28 mouse cellular contexts compared by ENCODE assay signal in genomic region chr10:121381280-121381679, GRCm38 (mm10). TPM values are rescaled to one million over a fixed set of nuclear protein-coding genes. Genes with fewer than 3 reads are reported as not detected.
DNase-seq lines count a peak whose midpoint lies in the region; ATAC-seq and TF ChIP-seq lines count a peak whose summit lies in the region.
"Had no signal": no experiment of that assay in that cellular context is flagged by ENCODE, and none has a peak within 500 bp of the region (broad histone marks: within the 10 kb centered on the region; RNA-seq: fewer than 3 reads in every experiment).

No protein-coding gene starts in this region.

- peak; percentile 75 for ATAC-seq in frontal cortex, adult (ENCODE audit: low TSS enrichment)
- 0 out of 2 replicates have a peak, but pooled peaks have one; percentile 16 for ATAC-seq in lung, embryonic 16.5 days (ENCODE audit: low read depth)
- ATAC-seq in lung, postnatal 0 days = no peak
- ATAC-seq: activated CD4-positive, CD25-positive, alpha-beta regulatory T cell, adult 4 months; CD4-positive, CD25-positive, alpha-beta regulatory T cell, adult 4 months; forebrain, embryonic 14.5 days; forebrain, embryonic 16.5 days; Patski had no signal

- WGBS in lung, embryonic 16.5 days = 78% methylated on average over 18 of the region's 18 CpGs
- WGBS in lung, postnatal 0 days = 86% methylated on average over 18 of the region's 18 CpGs

- no peak overlapping the region for H3K4me3 ChIP-seq in lung, embryonic 16.5 days (ENCODE audit: low read length)
- H3K4me3 ChIP-seq in lung, postnatal 0 days (ENCODE audit: low read depth, low read length) = no peak overlapping the region
- H3K4me3 ChIP-seq: embryonic facial prominence, embryonic 13.5 days; embryonic facial prominence, embryonic 15.5 days; erythroblast, embryonic 14.5 days; forebrain, embryonic 10.5 days; forebrain, embryonic 12.5 days had no signal

- H3K4me2 ChIP-seq in lung, embryonic 16.5 days (ENCODE audit: low read depth, low read length) = no peak overlapping the region
- H3K4me2 ChIP-seq in lung, postnatal 0 days (replicated peaks; ENCODE audit: low read depth, low read length) = no peak overlapping the region
- H3K4me2 ChIP-seq: embryonic facial prominence, embryonic 13.5 days; embryonic facial prominence, embryonic 15.5 days; forebrain, embryonic 12.5 days had no signal

- H3K36me3 ChIP-seq in lung, embryonic 16.5 days (ENCODE audit: control insufficient read depth, insufficient read depth, low read length) = peaks cover 40% of the 10 kb centered on the region
- H3K36me3 ChIP-seq in lung, postnatal 0 days (ENCODE audit: insufficient read depth, low read length) = peaks cover 55% of the 10 kb centered on the region

- 0 out of 2 replicates have a peak, but pooled peaks cover 2% of the 10 kb centered on the region for H3K9me3 ChIP-seq in lung, embryonic 16.5 days (ENCODE audit: control insufficient read depth, low read length)
- no peaks in the 10 kb centered on the region for H3K9me3 ChIP-seq in lung, postnatal 0 days (ENCODE audit: low read length)
- H3K9me3 ChIP-seq: embryonic facial prominence, embryonic 13.5 days; embryonic facial prominence, embryonic 15.5 days; forebrain, embryonic 10.5 days; forebrain, embryonic 12.5 days; G1E had no signal

- no peak for DNase-seq in frontal cortex, postnatal 25 days (ENCODE audit: low spot score in 2 of 2)
- DNase-seq in lung, postnatal 0 days (ENCODE audit: low spot score) = no peak
- peak; percentile 65 for DNase-seq in brain, adult 2 months (ENCODE audit: low read depth, low spot score)
- DNase-seq: adrenal gland, adult 8-10 months; adrenal gland, postnatal 14 days; adrenal gland, postnatal 36 days; B cell, adult 2 months; cerebellum, adult 11 months; cerebellum, adult 18-20 months; cerebellum, adult 8-10 months; cerebellum, adult 9-11 months; cerebellum, postnatal 14 days; cerebellum, postnatal 36 days; embryo, embryonic 11 days had no signal

- H3K4me1 ChIP-seq in lung, embryonic 16.5 days (replicated peaks; ENCODE audit: control insufficient read depth, insufficient read depth, low read length) = peaks cover 4% of the 10 kb centered on the region
- H3K4me1 ChIP-seq in lung, postnatal 0 days (ENCODE audit: insufficient read depth, low read depth, low read length) = no peaks in the 10 kb centered on the region
- H3K4me1 ChIP-seq: forebrain, embryonic 10.5 days; forebrain, embryonic 12.5 days had no signal

- H3K9ac ChIP-seq in lung, embryonic 16.5 days (ENCODE audit: low read length) = no peak overlapping the region
- H3K9ac ChIP-seq in lung, postnatal 0 days (replicated peaks; ENCODE audit: low read depth) = no peak overlapping the region
- H3K9ac ChIP-seq: embryonic facial prominence, embryonic 13.5 days; embryonic facial prominence, embryonic 15.5 days; forebrain, embryonic 12.5 days had no signal

- H3K27me3 ChIP-seq in lung, embryonic 16.5 days (ENCODE audit: control insufficient read depth, insufficient read depth, low read depth, low read length) = no peaks in the 10 kb centered on the region
- H3K27me3 ChIP-seq in lung, postnatal 0 days (replicated peaks; ENCODE audit: insufficient read depth, low read length) = no peaks in the 10 kb centered on the region
- H3K27me3 ChIP-seq: CH12.LX; embryonic facial prominence, embryonic 13.5 days; embryonic facial prominence, embryonic 15.5 days; forebrain, embryonic 12.5 days; Patski had no signal

- TF ChIP-seq EP300 in lung, postnatal 0 days (IDR thresholded peaks at IDR 0.05) = no peak

- TF ChIP-seq CTCF in lung, postnatal 0 days (IDR thresholded peaks at IDR 0.05) = no peak

- no peak overlapping the region for H3K27ac ChIP-seq in lung, embryonic 16.5 days (ENCODE audit: low read length)
- H3K27ac ChIP-seq in lung, postnatal 0 days (ENCODE audit: low read length) = no peak overlapping the region
- H3K27ac ChIP-seq: embryonic facial prominence, embryonic 13.5 days; embryonic facial prominence, embryonic 15.5 days; forebrain, embryonic 10.5 days; forebrain, embryonic 12.5 days had no signal

RNA-seq across cellular contexts. Expression of gene Gns, which starts 16.4 kb away (rescaled TPM):
- polyA plus RNA-seq in lung, embryonic 16.5 days (2015; fragmentation: Nextera tagmentation; extraction: Ambion mirVana) = 38.2 and 38.8 TPM in 2 replicates
- polyA plus RNA-seq in lung, postnatal 0 days (2015; fragmentation: Nextera tagmentation; extraction: Ambion mirVana) = 40.8 and 41.4 TPM in 2 replicates

RNA-seq across cellular contexts. Expression of gene Tbc1d30, which starts 30.2 kb away (rescaled TPM):
- 2.8 and 3.0 TPM in 2 replicates for polyA plus RNA-seq in lung, embryonic 16.5 days (2015; fragmentation: Nextera tagmentation; extraction: Ambion mirVana)
- 4.2 and 4.4 TPM in 2 replicates for polyA plus RNA-seq in lung, postnatal 0 days (2015; fragmentation: Nextera tagmentation; extraction: Ambion mirVana)
- polyA plus RNA-seq: erythroblast, embryonic 14.5 days; G1E had no signal
